Mouse (Mus musculus): Measurements from ENCODE around the gene Zfp954.

GRCm38 (mm10) chr7:7108501-7108900, 12.8 kb downstream of the Zfp954 start:
- TF ChIP-seq GATA1 (IDR thresholded peaks at IDR 0.05; ENCODE audit: borderline replicate concordance, low read length) (no peak), FLI1 (IDR thresholded peaks at IDR 0.05; ENCODE audit: low read length) (no peak)

Measured in megakaryocyte, embryonic 14.5 days (primary cell).